Mouse (Mus musculus): ENCODE results near the gene Gimap4.

- no peak for TF ChIP-seq CTCF (IDR thresholded peaks at IDR 0.05; ENCODE audit: borderline replicate concordance, insufficient read depth, low read depth, low read length)
- no peak for TF ChIP-seq POLR2A (IDR thresholded peaks at IDR 0.05; ENCODE audit: borderline replicate concordance, insufficient read depth, low read length)
Measured at GRCm38 (mm10) chr6:48675931-48676859, 8.2 kb upstream of the Gimap4 start, which contains the start of gene Gimap9.

Data from cerebellum, adult 2 months (tissue).